Mouse (Mus musculus): Measurements from ENCODE around the gene Kcnj5. TPM values are rescaled to one million over a fixed set of nuclear protein-coding genes. Genes with fewer than 3 reads are reported as not detected.

Gene Kcnj5
- total and polyA plus RNA-seq, 3 experiments: not detected

- TF ChIP-seq MEF2A (IDR thresholded peaks at IDR 0.05; ENCODE audit: extremely low read depth, insufficient replicate concordance, low read depth, low read length, poor library complexity, severe bottlenecking) (no peak), ZC3H11A (IDR thresholded peaks at IDR 0.05; ENCODE audit: low read depth, low read length) (no peak), GATA1 (IDR thresholded peaks at IDR 0.05; ENCODE audit: low read depth, low read length) (no peak), MAX (IDR thresholded peaks at IDR 0.05; ENCODE audit: low read length) (no peak)
These were observed 15.4 kb downstream of the Kcnj5 start (continued) for GRCm38 (mm10) chr9:32328777-32329176.

GRCm38 (mm10) chr9:32323610-32324009 lies 20.5 kb downstream of the Kcnj5 start:
- Histone ChIP-seq H3K4me3 (ENCODE audit: control insufficient read depth in 1 of 2, insufficient read depth in 1 of 2, low read depth in 2 of 2, low read length in 2 of 2) (no peak overlapping the region), H3K36me3 (ENCODE audit: control insufficient read depth in 1 of 2, insufficient read depth in 2 of 2, low read length in 2 of 2) (no peaks in the 10 kb centered on the region), H3K79me2 (ENCODE audit: control insufficient read depth, insufficient read depth, low read length, poor library complexity) (no peaks in the 10 kb centered on the region), H3K9ac (ENCODE audit: control insufficient read depth, low read depth, low read length, poor library complexity, severe bottlenecking) (no peak overlapping the region), H3K27me3 (ENCODE audit: control insufficient read depth in 1 of 2, insufficient read depth in 2 of 2, low read length in 2 of 2) (peaks cover 0 to 2% of the 10 kb centered on the region in 2 experiments; a peak in 1 of 4 replicates), H3K27ac (ENCODE audit: control insufficient read depth, low read depth, low read length) (no peak overlapping the region), H3K4me1 (ENCODE audit: control insufficient read depth in 1 of 2, insufficient read depth in 2 of 2, low read length in 2 of 2) (no peaks in the 10 kb centered on the region), H3K9me3 (replicated peaks; ENCODE audit: insufficient read depth, low read length) (no peaks in the 10 kb centered on the region)
- no peak for TF ChIP-seq RCOR1 (IDR thresholded peaks at IDR 0.05; ENCODE audit: low read depth, low read length)
- no peak for TF ChIP-seq MYB (IDR thresholded peaks at IDR 0.05; ENCODE audit: low read depth, low read length)
- TF ChIP-seq USF2 (IDR thresholded peaks at IDR 0.05; ENCODE audit: borderline replicate concordance in 1 of 2, insufficient read depth in 1 of 2, low read depth in 1 of 2, low read length in 2 of 2): no peak
- TF ChIP-seq SIN3A (IDR thresholded peaks at IDR 0.05; ENCODE audit: low read length): no peak
- no peak for TF ChIP-seq SMC3 (IDR thresholded peaks at IDR 0.05; ENCODE audit: low read depth, low read length)
- TF ChIP-seq TCF12 (IDR thresholded peaks at IDR 0.05; ENCODE audit: low read depth, low read length): no peak
- TF ChIP-seq EP300 (IDR thresholded peaks at IDR 0.05; ENCODE audit: low read depth in 1 of 2, low read length in 2 of 2): no peak
- DNase-seq (ENCODE audit: low read depth, low spot score): no peak

GRCm38 (mm10) chr9:32320167-32320566 lies 24.0 kb downstream of the Kcnj5 start:
- H3K9me3 ChIP-seq (replicated peaks; ENCODE audit: insufficient read depth, low read length): no peaks in the 10 kb centered on the region
- no peak overlapping the region for H3K9ac ChIP-seq (ENCODE audit: control insufficient read depth, low read depth, low read length, poor library complexity, severe bottlenecking)
- DNase-seq (ENCODE audit: low read depth, low spot score): no peak
- no peaks in the 10 kb centered on the region for H3K36me3 ChIP-seq (ENCODE audit: control insufficient read depth in 1 of 2, insufficient read depth in 2 of 2, low read length in 2 of 2)
- no peaks in the 10 kb centered on the region for H3K79me2 ChIP-seq (ENCODE audit: control insufficient read depth, insufficient read depth, low read length, poor library complexity)
- TF ChIP-seq TCF12 (IDR thresholded peaks at IDR 0.05; ENCODE audit: low read depth, low read length) (no peak), ZC3H11A (IDR thresholded peaks at IDR 0.05; ENCODE audit: low read depth, low read length) (no peak), USF1 (IDR thresholded peaks at IDR 0.05; ENCODE audit: low read depth, low read length) (no peak), CHD1 (IDR thresholded peaks at IDR 0.05; ENCODE audit: low read depth, low read length) (no peak), GATA1 (IDR thresholded peaks at IDR 0.05; ENCODE audit: low read depth, low read length) (no peak), RCOR1 (IDR thresholded peaks at IDR 0.05; ENCODE audit: low read depth, low read length) (no peak), MAZ (IDR thresholded peaks at IDR 0.05; ENCODE audit: low read depth, low read length) (no peak), USF2 (IDR thresholded peaks at IDR 0.05; ENCODE audit: borderline replicate concordance in 1 of 2, insufficient read depth in 1 of 2, low read depth in 1 of 2, low read length in 2 of 2) (no peak), NRF1 (IDR thresholded peaks at IDR 0.05; ENCODE audit: insufficient read depth, low read depth, low read length, poor library complexity, severe bottlenecking) (no peak), MXI1 (IDR thresholded peaks at IDR 0.05; ENCODE audit: low read depth, low read length) (no peak), ZMIZ1 (IDR thresholded peaks at IDR 0.05; ENCODE audit: low read depth, low read length) (no peak), MEF2A (IDR thresholded peaks at IDR 0.05; ENCODE audit: extremely low read depth, insufficient replicate concordance, low read depth, low read length, poor library complexity, severe bottlenecking) (no peak), HCFC1 (IDR thresholded peaks at IDR 0.05; ENCODE audit: low read depth, low read length) (no peak)
- no peak overlapping the region for H3K4me3 ChIP-seq (ENCODE audit: control insufficient read depth in 1 of 2, insufficient read depth in 1 of 2, low read depth in 2 of 2, low read length in 2 of 2)
- peaks cover 0 to 5% of the 10 kb centered on the region in 2 experiments; a peak in 2 of 4 replicates for H3K27me3 ChIP-seq (ENCODE audit: control insufficient read depth in 1 of 2, insufficient read depth in 2 of 2, low read length in 2 of 2)
- H3K4me1 ChIP-seq (ENCODE audit: control insufficient read depth in 1 of 2, insufficient read depth in 2 of 2, low read length in 2 of 2): no peaks in the 10 kb centered on the region
- H3K27ac ChIP-seq (ENCODE audit: control insufficient read depth, low read depth, low read length): no peak overlapping the region

All from MEL (cell line).